Mouse (Mus musculus): ENCODE measurements around the gene Aebp1.
"Not testable (repeated sequence)": the region's sequence is repeated elsewhere in the genome, so short reads cannot be mapped to it uniquely, and the experiment has no call there.

Aebp1 gene

GRCm38 (mm10) chr11:5856479-5857130 is 5.1 kb upstream of the Aebp1 start:
- DNase-seq, result no peak

- no peak for DNase-seq
These were observed 3.0 kb upstream of the Aebp1 start for GRCm38 (mm10) chr11:5858723-5859122.

DNA sequence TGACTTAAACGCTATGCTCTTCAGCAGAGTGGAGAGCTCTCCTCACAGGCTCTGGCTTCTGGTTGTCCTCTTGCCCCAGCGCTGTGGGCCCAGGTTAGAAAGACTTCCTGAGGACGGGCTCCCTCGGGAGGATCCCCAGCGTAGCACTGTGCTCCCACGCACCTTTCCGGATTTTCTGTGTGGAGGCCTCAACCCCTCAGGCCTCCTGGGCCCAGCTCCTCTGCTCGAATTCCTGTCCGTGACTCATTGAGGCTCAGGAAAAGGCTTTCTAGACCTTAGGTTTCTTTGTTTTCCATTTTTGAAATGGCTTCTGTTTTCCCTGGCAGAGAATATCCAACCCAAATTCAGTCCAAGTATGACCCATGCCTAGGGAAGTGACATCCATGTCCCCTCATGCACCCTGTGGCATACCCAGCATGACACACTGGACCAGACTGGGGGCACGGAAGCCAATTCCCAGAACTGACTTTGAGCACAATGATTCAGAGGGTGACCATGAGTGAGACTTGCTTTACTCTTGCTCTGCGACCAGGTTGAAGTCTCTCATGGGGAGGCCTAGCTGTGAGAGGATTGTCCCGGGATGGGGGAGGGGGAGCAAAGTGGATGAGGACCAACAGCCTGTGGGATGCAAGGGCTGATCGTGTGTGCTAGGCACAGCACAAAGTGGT is 1.7 kb upstream of the Aebp1 start:
- no peak for DNase-seq

GRCm38 (mm10) chr11:5860639-5861038 is 1.1 kb upstream of the Aebp1 start:
- peak; percentile 38 for DNase-seq

DNA sequence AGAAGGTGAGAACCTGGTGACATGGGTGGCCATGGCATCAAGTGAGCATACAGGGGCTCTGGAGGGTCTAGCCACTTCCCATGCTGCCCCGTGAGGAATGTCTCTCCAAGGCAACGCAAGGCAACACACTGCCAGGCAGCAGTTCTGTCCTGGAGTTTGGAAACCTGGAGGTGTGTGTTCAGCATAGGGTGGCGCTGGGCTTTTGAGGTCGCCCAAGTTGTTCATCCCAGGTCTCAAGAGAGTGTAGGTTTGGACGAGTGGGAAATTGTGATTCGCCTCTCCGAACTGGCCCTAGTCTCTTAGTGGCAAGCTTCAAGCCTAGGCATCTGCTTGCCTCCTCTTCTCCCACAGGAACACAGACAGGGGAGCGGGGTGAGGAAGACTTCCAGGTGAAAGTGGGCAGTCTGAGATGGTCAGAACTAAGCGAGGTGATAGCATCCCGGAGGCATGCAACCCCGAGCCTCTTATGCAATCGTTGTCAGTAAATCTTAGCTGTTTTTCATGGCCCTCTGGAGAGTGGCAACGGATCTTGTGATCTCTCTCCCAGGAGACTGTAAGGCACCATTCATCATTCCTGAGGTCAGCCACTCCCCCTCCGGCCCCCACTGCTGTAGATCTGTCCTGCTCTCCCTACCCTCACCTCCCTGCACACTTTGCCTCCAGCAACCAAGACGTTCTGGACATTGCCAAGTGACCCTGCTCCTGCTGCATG is 803 bp downstream of the Aebp1 start:
- peak; percentile 25 for DNase-seq

- peak; percentile 49 for DNase-seq
These were observed 5.4 kb downstream of the Aebp1 start for GRCm38 (mm10) chr11:5867196-5867595.

DNA sequence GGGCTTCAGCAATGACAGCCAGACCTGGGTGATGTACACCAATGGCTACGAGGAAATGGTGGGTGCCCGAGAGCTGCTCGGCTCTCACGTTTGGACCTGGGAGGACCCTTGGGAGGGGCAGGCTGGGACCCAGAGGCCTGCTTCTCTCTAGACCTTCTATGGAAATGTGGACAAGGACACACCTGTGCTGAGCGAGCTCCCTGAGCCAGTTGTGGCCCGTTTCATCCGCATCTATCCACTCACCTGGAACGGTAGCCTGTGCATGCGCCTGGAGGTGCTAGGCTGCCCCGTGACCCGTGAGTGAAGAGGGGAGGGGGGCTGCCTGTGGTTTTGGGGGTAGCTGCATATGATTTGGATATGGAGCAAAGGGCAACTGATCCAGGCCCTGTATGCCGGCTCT is 6.6 kb downstream of the Aebp1 start:
- DNase-seq, result no peak

- no peak for DNase-seq
These were observed 7.6 kb downstream of the Aebp1 start for GRCm38 (mm10) chr11:5869331-5869730.

- no peak for DNase-seq
These were observed 8.3 kb downstream of the Aebp1 start for GRCm38 (mm10) chr11:5870069-5870468.

DNA sequence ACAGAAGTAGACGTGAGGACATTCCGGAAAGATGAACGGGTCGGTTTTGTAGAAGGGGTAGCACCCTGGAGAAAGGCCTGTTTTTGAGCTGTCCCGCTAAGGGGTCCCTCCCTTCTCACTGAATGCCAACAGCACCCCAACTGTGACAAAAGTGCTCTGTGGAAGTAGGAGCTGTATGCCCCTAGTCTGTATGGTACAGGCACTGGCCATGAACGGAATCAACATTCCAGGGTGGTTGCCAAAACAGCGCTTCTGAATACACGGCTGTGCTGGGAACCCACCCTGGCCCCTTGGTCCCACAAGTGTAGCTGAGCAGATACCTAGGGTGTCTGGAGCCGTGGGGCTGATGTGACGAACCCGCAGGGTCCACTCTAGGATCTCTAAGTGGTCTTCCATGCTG is 11.0 kb downstream of the Aebp1 start:
- no peak for DNase-seq

- no peak for DNase-seq
These were observed 11.4 kb downstream of the Aebp1 start for GRCm38 (mm10) chr11:5873192-5873591.

- no peak for DNase-seq
These were observed 15.7 kb downstream of the Aebp1 start for GRCm38 (mm10) chr11:5877421-5877820.

GRCm38 (mm10) chr11:5877921-5878526 is 16.3 kb downstream of the Aebp1 start, which contains the start of gene Pold2:
Gene Pold2 (minus strand): TSS chr11:5878292.
- peak; percentile 99 for DNase-seq

DNA sequence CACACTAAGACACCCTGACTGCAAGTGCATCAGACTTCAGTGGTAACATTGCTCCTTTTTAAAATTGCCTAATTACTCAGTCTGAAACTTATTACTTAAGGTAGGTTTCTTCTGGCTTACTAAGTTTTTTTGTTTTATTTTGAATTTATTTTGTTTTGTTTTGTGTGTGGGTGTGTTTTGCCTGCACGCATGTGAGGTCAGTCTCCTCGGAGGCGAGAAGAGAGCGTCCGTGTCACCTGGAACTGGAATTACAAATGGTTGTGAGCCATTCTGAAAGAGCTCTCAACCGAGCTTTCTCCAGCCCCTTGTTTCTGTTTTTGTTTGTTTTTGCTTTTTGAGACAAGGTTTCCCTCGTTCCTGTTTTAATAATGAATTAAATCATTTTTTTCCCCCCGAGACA is 16.9 kb downstream of the Aebp1 start:
- no peak for DNase-seq

DNA sequence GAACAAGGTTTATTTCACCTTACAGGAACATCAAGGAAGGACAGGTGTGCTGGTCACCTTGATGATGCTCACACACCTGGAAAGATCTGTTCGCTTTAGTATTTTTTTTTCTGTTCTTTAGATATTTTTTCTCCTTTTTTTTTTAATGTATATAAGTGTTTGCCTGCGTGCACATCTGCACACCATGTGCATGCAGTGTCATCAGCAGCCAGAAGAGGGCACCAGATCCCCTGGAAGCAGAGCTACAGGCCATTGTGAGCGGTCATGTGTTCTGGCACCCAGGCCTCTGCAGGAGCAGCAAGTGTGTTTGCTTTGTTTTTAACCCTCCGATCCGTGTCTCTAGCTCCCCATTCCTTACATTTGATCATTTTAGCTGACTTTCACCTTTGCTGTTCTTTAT is 18.2 kb downstream of the Aebp1 start:
- peak; percentile 75 for DNase-seq

GRCm38 (mm10) chr11:5882518-5882917 is 20.8 kb downstream of the Aebp1 start:
- DNase-seq, result no peak

- DNase-seq, result peak; percentile 81
These were observed 24.4 kb downstream of the Aebp1 start for GRCm38 (mm10) chr11:5886187-5886586.

GRCm38 (mm10) chr11:5887250-5887649 is 25.5 kb downstream of the Aebp1 start:
- DNase-seq, result no peak

GRCm38 (mm10) chr11:5888563-5888962 is 26.8 kb downstream of the Aebp1 start:
- not testable (repeated sequence) for DNase-seq

DNA sequence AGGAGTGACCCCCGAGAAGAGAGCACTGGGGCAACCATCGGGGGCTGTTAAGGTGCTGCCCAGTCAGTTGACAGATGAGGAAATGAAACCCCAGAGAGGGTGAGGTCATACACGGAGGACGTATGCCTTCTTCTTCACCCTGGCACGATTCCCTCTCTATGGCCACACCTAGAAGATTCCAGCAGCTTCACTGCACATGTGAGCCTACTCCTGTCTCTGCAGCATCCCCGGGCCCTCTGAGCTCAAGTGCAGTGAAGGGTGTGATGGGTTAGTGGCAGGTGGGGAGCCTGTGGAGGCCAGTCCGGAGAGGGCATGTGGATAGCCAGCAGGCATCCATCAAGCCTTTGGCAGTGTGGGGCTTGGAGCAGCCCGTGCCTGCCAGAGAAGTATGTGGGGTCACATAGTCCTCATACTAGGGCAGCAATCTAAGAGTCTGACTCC is 30.4 kb downstream of the Aebp1 start:
- DNase-seq, result peak; percentile 50

GRCm38 (mm10) chr11:5892810-5893368 is 31.1 kb downstream of the Aebp1 start:
- DNase-seq, result no peak

DNA sequence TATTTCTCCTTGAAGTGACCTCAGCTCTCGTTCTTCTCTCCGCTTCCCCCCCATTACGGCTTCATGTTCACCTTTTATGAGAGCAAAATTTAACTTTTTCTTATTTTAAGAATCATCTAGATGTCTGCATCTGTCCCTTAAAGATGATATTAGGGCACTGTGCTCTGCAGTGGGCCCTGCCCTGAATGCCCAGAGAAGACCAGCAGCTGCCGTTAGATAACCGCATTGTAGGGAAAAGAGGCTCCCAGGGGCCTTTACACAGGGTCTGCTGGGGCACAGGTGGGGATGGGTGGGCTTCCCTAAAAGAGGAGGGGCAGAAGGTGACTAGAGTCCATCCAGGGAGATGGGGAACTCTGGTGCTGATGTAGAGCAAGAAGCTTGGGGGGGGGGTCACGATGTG is 32.1 kb downstream of the Aebp1 start:
- no peak for DNase-seq

GRCm38 (mm10) chr11:5897230-5897629 is 35.5 kb downstream of the Aebp1 start:
- DNase-seq, result no peak
